Mouse (Mus musculus): ENCODE measurements at regions not wholly inside any gene's neighbourhood (a gene's known extent, or its start where the extent isn't known, plus 50 kb on each side); places are given as distances from the start of the nearest gene placed in this dataset.

DNA sequence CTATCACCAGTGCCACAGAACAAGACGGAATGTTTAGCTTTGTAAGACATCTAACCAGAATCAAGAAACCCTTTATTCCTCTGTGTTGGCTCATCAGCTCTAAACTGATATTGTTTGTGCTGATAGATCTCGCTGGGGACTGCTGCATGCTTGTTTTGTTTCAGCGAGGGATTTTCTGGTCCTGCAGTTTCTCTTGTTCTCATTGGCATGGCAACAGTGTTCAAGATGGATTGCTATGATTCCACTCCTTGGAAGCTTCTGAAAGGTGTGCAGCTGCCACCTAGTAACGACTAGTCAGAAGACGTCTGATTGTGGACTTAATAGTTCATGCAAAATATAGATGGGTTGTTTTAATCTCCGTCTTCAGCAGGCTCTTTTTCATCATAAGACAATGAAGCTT, 591.2 kb downstream of the Sorcs1 start:
- no peak overlapping the region for H3K4me2 ChIP-seq (replicated peaks)
- H3K9ac ChIP-seq (replicated peaks), result no peak overlapping the region
- peaks cover 8% of the 10 kb centered on the region for H3K4me1 ChIP-seq (replicated peaks)
- no peaks in the 10 kb centered on the region for H3K36me3 ChIP-seq
- H3K9me3 ChIP-seq, result no peaks in the 10 kb centered on the region
- H3K27me3 ChIP-seq, result no peaks in the 10 kb centered on the region
- H3K27ac ChIP-seq, result no peak overlapping the region; the same call in 1 of the 2 replicates
- no peak overlapping the region for H3K4me3 ChIP-seq (replicated peaks)
- ATAC-seq, result peak; percentile 24; the same call in 1 of the 2 replicates
- WGBS, result 4% methylated on average over 6 of the region's 6 CpGs

DNA sequence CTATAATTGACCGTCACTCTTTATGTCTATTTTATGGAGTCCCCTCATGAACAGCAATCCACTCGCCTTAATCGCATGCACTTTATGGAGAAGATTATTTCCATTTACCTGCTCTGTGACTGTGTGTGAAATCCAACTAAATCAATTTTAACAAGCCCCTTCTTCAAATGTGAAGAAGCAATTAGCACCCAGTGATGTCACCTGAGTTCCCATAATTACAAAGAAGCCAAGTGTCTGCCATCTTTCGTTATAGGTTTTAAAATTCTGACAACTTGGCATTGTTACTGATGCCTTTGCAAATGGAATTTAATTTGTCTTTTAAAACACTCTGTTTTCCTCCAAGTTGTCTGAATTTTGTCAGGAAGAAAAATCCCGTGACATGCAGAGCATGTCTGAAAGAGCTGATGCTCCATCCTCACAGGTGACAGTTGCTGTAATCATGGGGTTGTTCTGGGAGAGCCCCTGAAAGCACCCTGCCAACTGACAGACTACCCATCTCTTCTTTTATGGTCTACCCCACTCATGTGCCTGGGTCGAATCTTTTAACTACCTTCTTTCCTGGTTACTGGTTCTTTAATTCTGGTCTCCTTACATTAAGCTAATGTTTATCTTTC, 600.9 kb downstream of the Sorcs1 start:
- Histone ChIP-seq H3K4me2 (replicated peaks) (no peak overlapping the region), H3K27me3 (no peaks in the 10 kb centered on the region), H3K9me3 (no peaks in the 10 kb centered on the region), H3K36me3 (no peaks in the 10 kb centered on the region), H3K9ac (replicated peaks) (no peak overlapping the region), H3K4me3 (replicated peaks) (no peak overlapping the region), H3K4me1 (replicated peaks) (no peaks in the 10 kb centered on the region), H3K27ac (no peak overlapping the region)
- ATAC-seq, result no peak
- WGBS, result 85% methylated on average over 6 of the region's 6 CpGs

DNA sequence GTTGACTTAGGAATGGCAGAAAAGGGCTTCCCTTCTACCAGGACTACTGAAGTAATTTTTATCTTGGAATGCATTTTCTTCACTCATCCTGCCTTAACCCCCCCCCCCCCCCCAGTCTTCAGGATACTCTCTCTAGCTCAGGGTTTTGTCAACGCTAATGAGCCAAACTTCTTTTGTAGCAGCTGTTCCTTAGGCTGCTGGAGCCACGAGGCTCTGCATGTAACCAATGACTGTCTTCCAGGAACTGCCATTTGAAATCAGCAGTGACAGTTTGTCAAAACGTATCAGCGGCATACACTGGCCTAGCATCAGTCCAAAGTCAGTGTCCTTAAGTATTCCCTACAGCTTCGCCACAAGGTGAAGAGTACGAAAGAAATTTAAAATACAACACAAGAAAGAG, 618.0 kb downstream of the Sorcs1 start:
- Histone ChIP-seq H3K27ac (no peak overlapping the region), H3K4me1 (replicated peaks) (no peaks in the 10 kb centered on the region), H3K36me3 (no peaks in the 10 kb centered on the region), H3K9me3 (no peaks in the 10 kb centered on the region), H3K9ac (replicated peaks) (no peak overlapping the region), H3K4me2 (replicated peaks) (no peak overlapping the region), H3K27me3 (no peaks in the 10 kb centered on the region), H3K4me3 (replicated peaks) (no peak overlapping the region)
- ATAC-seq, result no peak
- 63% methylated on average over 6 of the region's 6 CpGs for WGBS

DNA sequence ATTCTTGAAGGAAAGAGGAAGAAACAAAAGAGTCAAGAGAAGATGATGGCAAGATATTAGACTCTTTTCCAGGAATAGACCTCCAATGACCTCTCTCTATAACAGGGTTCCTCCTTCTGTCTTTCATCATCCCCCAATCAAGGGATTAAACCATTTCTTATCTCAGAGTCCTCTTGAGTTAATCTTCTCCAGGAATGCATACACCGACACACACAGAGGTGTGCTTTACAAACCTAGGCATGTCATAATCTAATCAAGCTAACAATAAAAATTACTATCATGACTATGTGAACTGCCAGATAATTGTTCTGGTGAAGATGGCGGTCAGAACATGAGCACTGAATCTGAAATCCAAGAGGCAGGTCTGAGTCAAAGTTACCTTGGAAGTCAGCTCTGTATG, 625.5 kb downstream of the Sorcs1 start:
- Histone ChIP-seq H3K4me2 (replicated peaks) (no peak overlapping the region), H3K4me1 (replicated peaks) (no peaks in the 10 kb centered on the region), H3K36me3 (no peaks in the 10 kb centered on the region), H3K4me3 (replicated peaks) (no peak overlapping the region), H3K27me3 (no peaks in the 10 kb centered on the region), H3K27ac (no peak overlapping the region), H3K9ac (replicated peaks) (no peak overlapping the region), H3K9me3 (no peaks in the 10 kb centered on the region)
- ATAC-seq, result no peak
- 82% methylated on average over 2 of the region's 2 CpGs for WGBS

DNA sequence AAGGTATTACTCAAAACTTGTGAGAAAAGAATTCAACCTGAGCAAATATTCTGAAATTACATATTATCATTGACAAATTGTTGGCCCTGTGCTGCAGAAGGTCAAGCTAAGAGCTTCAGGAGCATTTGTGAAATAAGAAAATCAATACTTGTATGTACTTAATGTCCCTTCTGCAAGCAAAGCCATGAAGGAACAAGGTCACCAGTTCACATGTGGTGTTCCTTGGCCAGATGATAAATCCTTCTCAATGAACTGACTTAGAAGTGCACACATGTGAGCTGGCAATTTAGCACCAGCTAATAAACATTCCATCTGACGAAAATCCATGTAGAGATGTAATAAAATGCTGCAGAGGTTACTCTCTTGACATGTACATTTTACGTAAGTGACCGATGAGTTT, 632.7 kb downstream of the Sorcs1 start:
- Histone ChIP-seq H3K9ac (replicated peaks) (no peak overlapping the region), H3K4me1 (replicated peaks) (no peaks in the 10 kb centered on the region), H3K27ac (no peak overlapping the region), H3K9me3 (no peaks in the 10 kb centered on the region), H3K27me3 (no peaks in the 10 kb centered on the region), H3K4me2 (replicated peaks) (no peak overlapping the region), H3K36me3 (no peaks in the 10 kb centered on the region), H3K4me3 (replicated peaks) (no peak overlapping the region)
- 92% methylated on average over 3 of the region's 3 CpGs for WGBS
- no peak for ATAC-seq

DNA sequence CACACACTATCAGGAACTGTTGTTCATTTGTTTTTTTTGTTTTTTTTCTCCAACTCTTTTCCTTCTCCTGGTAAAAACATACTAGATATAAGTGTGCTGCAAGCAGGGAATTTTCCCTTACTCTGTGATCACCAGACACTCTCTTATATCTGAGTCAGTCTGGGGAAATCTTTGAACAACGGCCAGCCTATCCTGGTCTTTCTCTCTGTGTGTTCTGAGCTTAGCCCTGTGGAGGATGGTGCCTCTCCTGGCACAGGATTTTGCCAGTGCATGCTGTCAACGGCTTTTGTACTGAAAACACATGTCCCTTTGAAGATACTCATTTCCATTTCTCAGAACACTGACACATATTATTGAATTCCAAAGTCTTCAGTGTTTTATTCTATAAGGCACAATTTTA, 664.8 kb downstream of the Sorcs1 start:
- Histone ChIP-seq H3K9me3 (no peaks in the 10 kb centered on the region), H3K27ac (no peak overlapping the region), H3K9ac (replicated peaks) (no peak overlapping the region), H3K4me2 (replicated peaks) (no peak overlapping the region), H3K4me3 (replicated peaks) (no peak overlapping the region), H3K36me3 (no peaks in the 10 kb centered on the region), H3K4me1 (replicated peaks) (no peaks in the 10 kb centered on the region), H3K27me3 (no peaks in the 10 kb centered on the region)
- ATAC-seq, result peak; percentile 79; the same call in 1 of the 2 replicates
- 25% methylated on average over 2 of the region's 2 CpGs for WGBS

DNA sequence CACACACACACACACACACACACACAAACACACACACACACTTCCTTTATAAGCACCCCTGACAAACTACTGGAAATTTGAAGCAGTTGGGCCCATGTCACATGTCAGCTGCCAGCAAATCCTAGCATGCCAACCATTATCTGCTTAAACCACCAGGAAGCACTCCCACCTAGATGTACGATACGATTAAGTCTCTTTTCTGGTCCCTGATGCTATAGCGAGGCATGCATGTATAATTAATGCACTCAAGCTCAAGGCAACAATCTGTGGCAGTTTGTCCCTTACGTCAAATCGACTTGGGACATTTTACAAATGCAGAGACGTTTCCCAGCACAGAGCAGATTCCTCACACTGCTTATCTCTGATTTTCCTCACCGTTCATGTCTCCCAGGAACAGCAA, 673.2 kb downstream of the Sorcs1 start:
- peaks cover 8% of the 10 kb centered on the region; the same call in 1 of the 2 replicates for H3K4me1 ChIP-seq (replicated peaks)
- H3K9me3 ChIP-seq, result no peaks in the 10 kb centered on the region
- peak; percentile 65; the same call in 1 of the 2 replicates for ATAC-seq
- no peak overlapping the region for H3K9ac ChIP-seq (replicated peaks)
- no peaks in the 10 kb centered on the region for H3K36me3 ChIP-seq
- 0 out of 2 replicates have a peak overlapping the region, but pooled peaks have one; percentile 16 for H3K4me3 ChIP-seq (replicated peaks)
- H3K4me2 ChIP-seq (replicated peaks), result peak overlapping the region; percentile 40
- H3K27ac ChIP-seq, result peak overlapping the region; percentile 40
- no peaks in the 10 kb centered on the region for H3K27me3 ChIP-seq
- 21% methylated on average over 7 of the region's 7 CpGs for WGBS

DNA sequence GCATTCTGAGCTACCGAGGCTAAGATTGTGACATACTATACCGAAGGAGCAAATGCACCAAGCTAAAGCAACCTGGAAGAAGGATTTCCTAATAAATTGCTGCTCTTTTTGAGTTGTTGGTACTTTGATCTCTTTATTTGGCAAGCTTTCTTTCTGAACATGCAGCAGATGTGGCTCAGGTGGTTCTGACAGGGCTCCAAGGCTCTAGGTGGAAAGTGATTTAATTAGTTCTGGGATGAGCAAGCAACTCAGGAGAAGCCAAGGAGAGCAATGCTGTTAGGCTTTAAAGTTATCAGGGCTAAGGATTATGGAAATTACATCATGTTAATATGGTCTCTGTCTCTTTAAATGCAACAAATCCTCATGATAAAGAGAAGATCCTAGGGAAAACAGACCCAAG, 692.6 kb downstream of the Sorcs1 start:
- no peaks in the 10 kb centered on the region for H3K36me3 ChIP-seq
- H3K9ac ChIP-seq (replicated peaks), result no peak overlapping the region
- no peak overlapping the region for H3K4me3 ChIP-seq (replicated peaks)
- H3K4me1 ChIP-seq (replicated peaks), result no peaks in the 10 kb centered on the region
- no peak overlapping the region for H3K4me2 ChIP-seq (replicated peaks)
- H3K27ac ChIP-seq, result no peak overlapping the region
- H3K9me3 ChIP-seq, result no peaks in the 10 kb centered on the region
- no peaks in the 10 kb centered on the region for H3K27me3 ChIP-seq
- 87% methylated on average over 2 of the region's 2 CpGs for WGBS
- no peak for ATAC-seq

DNA sequence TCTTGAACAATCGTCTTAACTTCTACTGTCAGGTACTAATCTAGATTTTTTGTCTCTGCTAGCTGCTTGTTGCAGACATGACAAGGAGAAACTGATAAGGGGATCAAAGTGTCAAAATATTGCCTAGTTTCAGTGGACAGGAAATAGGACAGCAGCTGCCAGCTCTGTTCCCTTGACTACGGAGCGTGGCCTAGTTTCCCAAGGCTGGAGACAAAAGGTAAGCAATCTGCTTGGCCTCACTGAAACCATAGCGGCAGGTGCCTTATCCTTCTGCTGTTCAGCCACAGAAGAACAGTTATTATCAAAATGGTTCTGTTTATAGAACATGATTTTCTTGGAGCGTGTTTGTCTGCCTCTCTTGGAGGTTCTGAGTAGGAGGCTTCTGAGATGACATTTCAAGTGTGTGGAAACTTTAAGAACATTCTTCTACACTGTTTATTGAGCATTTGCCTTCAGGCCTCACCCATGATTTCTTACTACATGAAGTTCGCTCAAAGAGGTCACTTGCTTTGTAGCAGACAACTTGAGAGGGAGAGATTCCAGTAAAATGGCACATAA, 712.1 kb downstream of the Sorcs1 start:
- Histone ChIP-seq H3K9me3 (no peaks in the 10 kb centered on the region), H3K4me2 (replicated peaks) (no peak overlapping the region), H3K4me3 (replicated peaks) (no peak overlapping the region), H3K27ac (no peak overlapping the region), H3K27me3 (no peaks in the 10 kb centered on the region), H3K4me1 (replicated peaks) (no peaks in the 10 kb centered on the region), H3K36me3 (no peaks in the 10 kb centered on the region), H3K9ac (replicated peaks) (no peak overlapping the region)
- ATAC-seq, result no peak
- 86% methylated on average over 6 of the region's 6 CpGs for WGBS

DNA sequence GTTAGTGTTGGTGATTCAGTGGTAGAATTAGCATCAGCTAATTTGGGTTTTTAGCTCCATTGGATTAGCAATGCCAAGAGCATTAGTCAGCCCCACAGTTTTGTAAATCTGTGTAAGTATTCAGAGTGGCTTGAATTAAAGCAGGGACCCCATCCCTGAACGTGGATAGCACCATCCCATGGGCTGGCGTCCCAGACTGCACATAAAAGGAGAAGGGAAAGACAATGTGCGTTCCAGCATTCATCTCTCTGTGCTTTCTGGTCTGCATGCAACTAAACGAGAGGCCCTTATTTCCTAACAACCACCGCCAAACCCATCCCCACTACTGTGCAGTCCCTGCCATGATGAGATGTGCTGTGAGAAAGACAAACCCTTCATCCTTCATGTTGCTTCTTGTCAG, 713.8 kb downstream of the Sorcs1 start:
- H3K4me3 ChIP-seq (replicated peaks), result no peak overlapping the region
- WGBS, result 57% methylated on average over 5 of the region's 5 CpGs
- H3K4me1 ChIP-seq (replicated peaks), result no peaks in the 10 kb centered on the region
- H3K4me2 ChIP-seq (replicated peaks), result no peak overlapping the region
- no peak overlapping the region for H3K9ac ChIP-seq (replicated peaks)
- no peak overlapping the region for H3K27ac ChIP-seq
- ATAC-seq, result 0 out of 2 replicates have a peak, but pooled peaks have one; percentile 34
- no peaks in the 10 kb centered on the region for H3K27me3 ChIP-seq
- H3K9me3 ChIP-seq, result no peaks in the 10 kb centered on the region
- no peaks in the 10 kb centered on the region for H3K36me3 ChIP-seq

DNA sequence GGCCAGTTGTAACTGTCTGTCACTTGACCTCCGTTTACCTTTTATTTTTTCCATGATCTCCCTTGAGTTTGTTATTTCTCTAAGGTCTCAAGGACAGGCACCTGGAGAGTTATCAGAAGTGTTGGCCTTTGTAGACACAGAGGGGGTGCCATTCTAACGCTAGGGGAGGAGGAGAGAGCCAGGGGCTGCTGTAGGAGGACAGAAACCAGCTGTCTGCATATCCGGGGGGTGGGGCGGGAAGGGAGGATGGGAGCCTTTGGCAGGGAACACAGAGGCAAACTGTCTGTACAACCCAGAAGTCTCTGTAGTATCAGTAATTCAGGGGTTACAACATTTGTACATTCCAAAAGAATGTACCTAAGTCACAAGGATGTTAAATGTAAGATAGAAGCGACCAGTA, 719.9 kb downstream of the Sorcs1 start:
- 71% methylated on average over 5 of the region's 5 CpGs for WGBS
- H3K9me3 ChIP-seq, result no peaks in the 10 kb centered on the region
- H3K9ac ChIP-seq (replicated peaks), result no peak overlapping the region
- no peak overlapping the region for H3K27ac ChIP-seq
- no peak overlapping the region for H3K4me2 ChIP-seq (replicated peaks)
- H3K36me3 ChIP-seq, result no peaks in the 10 kb centered on the region
- no peak overlapping the region for H3K4me3 ChIP-seq (replicated peaks)
- no peaks in the 10 kb centered on the region for H3K4me1 ChIP-seq (replicated peaks)
- no peaks in the 10 kb centered on the region for H3K27me3 ChIP-seq
- ATAC-seq, result no peak

DNA sequence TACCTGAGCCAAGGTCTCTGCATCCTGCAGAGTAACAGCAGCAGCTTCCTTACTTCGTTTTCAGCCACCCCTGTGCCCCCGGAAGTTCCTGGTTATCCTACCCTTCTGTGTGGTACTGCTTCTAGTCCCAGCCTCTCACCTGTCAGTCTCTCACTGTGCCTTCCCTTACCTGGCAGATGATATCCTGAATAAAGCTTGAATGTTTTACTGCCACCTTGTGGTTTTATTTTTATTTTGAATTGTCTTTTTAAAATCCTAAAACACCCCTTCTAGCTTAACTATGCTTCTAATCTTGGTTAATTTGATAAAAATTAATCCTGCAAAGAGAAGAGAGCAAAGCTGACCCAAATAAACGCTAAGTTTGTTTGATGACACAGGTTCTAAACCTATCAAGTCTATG, 747.2 kb downstream of the Sorcs1 start:
- no peak overlapping the region for H3K4me3 ChIP-seq (replicated peaks)
- no peaks in the 10 kb centered on the region for H3K9me3 ChIP-seq
- H3K4me2 ChIP-seq (replicated peaks), result no peak overlapping the region
- no peaks in the 10 kb centered on the region for H3K4me1 ChIP-seq (replicated peaks)
- 39% methylated on average over 3 of the region's 3 CpGs for WGBS
- H3K9ac ChIP-seq (replicated peaks), result no peak overlapping the region
- ATAC-seq, result no peak
- no peaks in the 10 kb centered on the region for H3K27me3 ChIP-seq
- no peak overlapping the region for H3K27ac ChIP-seq
- no peaks in the 10 kb centered on the region for H3K36me3 ChIP-seq

DNA sequence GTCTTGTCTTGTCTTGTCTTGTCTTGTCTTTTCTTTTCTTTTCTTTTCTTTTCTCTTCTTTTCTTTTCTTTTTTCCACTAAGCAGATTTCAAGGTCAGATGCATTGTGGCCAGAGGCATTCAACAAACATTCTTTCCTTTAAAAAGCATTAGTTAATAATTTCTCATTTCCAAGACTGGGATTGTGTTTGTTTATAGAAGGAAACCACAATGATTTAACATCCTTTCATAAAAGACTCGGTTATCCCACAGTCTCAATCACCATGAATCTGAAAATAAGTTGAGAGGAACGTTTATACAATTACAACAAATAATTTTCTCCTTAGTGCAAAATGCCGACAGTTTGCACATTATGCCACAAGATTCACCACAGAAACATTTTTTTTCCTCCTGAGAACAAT, 766.7 kb downstream of the Sorcs1 start:
- Histone ChIP-seq H3K4me1 (replicated peaks) (no peaks in the 10 kb centered on the region), H3K9ac (replicated peaks) (no peak overlapping the region), H3K36me3 (no peaks in the 10 kb centered on the region), H3K4me2 (replicated peaks) (no peak overlapping the region), H3K27me3 (no peaks in the 10 kb centered on the region), H3K4me3 (replicated peaks) (no peak overlapping the region), H3K9me3 (no peaks in the 10 kb centered on the region), H3K27ac (no peak overlapping the region)
- ATAC-seq, result no peak
- WGBS, result 69% methylated on average over 3 of the region's 3 CpGs

Measured in midbrain, embryonic 13.5 days (tissue).